Mouse (Mus musculus): ENCODE measurements around the gene Snx7.

Gene Snx7

GRCm38 (mm10) chr3:117817635-117818034, 51.1 kb downstream of the Snx7 start:
- no peak for DNase-seq (ENCODE audit: low read depth, low spot score)

GRCm38 (mm10) chr3:117814218-117814617, 54.5 kb downstream of the Snx7 start:
- no peak for DNase-seq (ENCODE audit: low read depth, low spot score)

- DNase-seq (ENCODE audit: low read depth, low spot score) = no peak
These were observed 56.6 kb downstream of the Snx7 start for GRCm38 (mm10) chr3:117812135-117812534.

- DNase-seq (ENCODE audit: low read depth, low spot score) = no peak
These were observed 63.0 kb downstream of the Snx7 start for GRCm38 (mm10) chr3:117805782-117806181.

DNA sequence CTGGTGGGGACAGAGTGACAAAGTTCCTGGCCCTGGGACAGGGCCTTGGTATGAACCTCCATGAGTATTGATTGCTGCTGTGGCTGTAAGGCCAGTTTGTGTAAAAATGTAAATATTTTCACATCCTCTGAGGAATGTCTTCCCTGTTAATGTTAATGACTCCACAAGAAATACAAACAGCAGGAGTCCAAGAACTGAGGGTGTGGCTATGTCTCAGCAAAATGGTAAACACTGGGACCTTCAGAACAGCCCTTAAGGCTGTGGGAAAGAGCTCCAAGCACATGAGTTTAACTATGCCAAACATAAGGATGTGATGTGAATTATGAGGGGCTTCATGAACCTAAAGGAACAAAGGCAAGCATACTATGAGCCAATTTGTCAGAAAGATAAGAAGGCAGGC, 74.2 kb downstream of the Snx7 start:
- peak; percentile 37 for DNase-seq (ENCODE audit: low read depth, low spot score)

DNA sequence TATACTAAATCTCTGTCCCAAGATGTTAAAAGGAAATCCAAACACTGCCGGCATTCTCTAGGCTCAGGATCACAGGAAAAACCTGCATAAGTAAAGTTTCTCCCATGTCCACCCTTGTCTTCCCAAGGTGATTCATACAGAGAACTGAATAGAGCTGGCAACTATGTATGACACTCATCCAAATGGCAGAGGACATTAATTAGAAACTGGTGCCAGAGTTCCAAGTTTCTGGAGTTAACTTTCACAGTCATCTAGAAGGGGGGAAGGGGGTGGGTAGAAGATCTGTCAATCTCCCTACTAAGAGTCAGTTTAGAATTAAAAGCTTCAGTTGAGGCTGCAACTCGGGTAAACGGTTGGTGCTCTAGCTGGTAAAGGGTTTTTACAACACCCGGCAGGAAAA, 76.8 kb downstream of the Snx7 start:
- no peak for DNase-seq (ENCODE audit: low read depth, low spot score)

DNA sequence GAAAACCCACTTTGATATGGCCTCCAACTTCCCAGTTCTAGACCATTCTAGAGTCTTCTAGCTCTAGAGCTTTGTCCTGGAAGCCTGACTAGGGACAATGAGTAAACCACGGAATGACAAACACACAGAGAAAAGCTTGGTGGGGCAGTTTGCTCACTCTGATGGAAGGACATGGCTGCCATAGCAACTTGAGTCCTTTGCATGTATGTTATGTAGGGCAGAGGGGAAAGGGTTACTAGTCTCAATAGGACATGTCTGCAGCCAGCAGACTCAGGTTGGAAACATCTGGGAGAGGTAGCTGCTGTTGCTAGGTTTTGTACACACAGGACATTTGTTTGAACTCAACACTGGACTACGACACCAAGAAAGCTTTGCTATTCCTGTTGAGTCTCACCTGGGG, 77.5 kb downstream of the Snx7 start:
- DNase-seq (ENCODE audit: low read depth, low spot score) = no peak

- peak; percentile 36 for DNase-seq (ENCODE audit: low read depth, low spot score)
These were observed 79.7 kb downstream of the Snx7 start for GRCm38 (mm10) chr3:117788800-117789693.

GRCm38 (mm10) chr3:117787247-117787646, 81.5 kb downstream of the Snx7 start:
- no peak for DNase-seq (ENCODE audit: low read depth, low spot score)

DNA sequence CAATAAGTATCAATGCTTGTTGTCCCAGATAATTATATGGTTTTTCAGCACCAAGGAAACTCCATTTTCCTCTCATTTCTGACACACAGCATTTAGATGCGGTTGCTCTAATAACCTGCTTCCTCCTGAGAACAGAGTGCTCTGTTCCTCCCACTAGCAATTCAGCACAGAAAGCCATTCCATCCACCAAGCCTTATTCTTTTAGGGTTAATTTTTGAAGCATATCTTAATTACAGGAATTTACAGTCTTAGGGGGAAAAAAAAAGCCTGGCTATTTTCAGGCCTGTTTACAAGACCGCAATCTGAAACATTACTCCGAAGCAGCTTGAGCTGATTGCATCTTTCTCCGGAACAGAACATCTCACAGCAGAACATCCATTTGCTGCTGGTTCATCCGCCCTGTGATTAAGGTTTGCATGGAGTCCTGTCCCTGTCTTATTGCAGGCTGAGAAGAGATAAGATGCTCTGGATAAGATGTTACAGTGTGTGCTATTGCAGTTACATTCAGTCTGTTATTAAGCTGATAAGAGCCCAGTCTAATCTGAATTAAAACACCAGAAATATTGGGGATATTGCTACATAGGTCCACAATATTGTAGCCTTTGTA, 116.5 kb downstream of the Snx7 start:
- no peak for DNase-seq (ENCODE audit: low read depth, low spot score)

GRCm38 (mm10) chr3:117751665-117752064, 117.1 kb downstream of the Snx7 start:
- peak; percentile 12 for DNase-seq (ENCODE audit: low read depth, low spot score)

- no peak for DNase-seq (ENCODE audit: low read depth, low spot score)
These were observed 119.5 kb downstream of the Snx7 start for GRCm38 (mm10) chr3:117749256-117749655.

DNA sequence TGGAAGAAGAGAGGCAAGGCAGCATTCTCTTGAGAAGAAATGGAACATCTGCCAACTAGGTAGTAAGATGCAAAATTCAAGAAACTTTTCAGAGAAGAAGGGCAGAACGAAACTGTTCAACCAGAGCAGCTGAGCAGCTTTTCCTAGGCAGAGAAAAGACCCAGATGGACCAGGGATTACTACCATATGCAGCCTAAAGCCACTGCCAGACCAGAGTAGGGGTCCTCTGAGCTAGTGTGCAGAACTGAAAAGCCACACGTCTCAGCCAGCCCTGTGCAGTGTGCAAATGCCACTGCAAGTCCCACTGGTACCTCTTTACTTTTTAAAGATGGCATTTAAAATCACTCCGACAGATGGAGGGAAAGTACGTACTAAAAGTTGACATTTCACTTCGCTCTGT, 129.0 kb downstream of the Snx7 start:
- no peak for DNase-seq (ENCODE audit: low read depth, low spot score)

- DNase-seq (ENCODE audit: low read depth, low spot score) = no peak
These were observed 136.1 kb downstream of the Snx7 start for GRCm38 (mm10) chr3:117732661-117733060.

Data from ES-CJ7 (cell line).